Mouse (Mus musculus) left cerebral cortex, adult 11 months (tissue): ENCODE measurements around the gene Rapgefl1.

ENCODE experiments used
- DNase-seq: peaks from one replicate; pipeline ENCODE4 v3.0.0; 2022; ENCODE audit warnings: low spot score

Gene Rapgefl1

GRCm38 (mm10) chr11:98858759-98859731, 22.5 kb downstream of the Rapgefl1 start:
- DNase-seq, result peak; percentile 86

- DNase-seq, result peak; percentile 91
These were observed 26.6 kb downstream of the Rapgefl1 start, which contains the start of gene Wipf2 for GRCm38 (mm10) chr11:98863028-98863750. Wipf2 (plus strand) TSS chr11:98863638.

- DNase-seq, result peak; percentile 42
These were observed 27.3 kb downstream of the Rapgefl1 start for GRCm38 (mm10) chr11:98863751-98864429.

- DNase-seq, result no peak
These were observed 30.7 kb downstream of the Rapgefl1 start for GRCm38 (mm10) chr11:98867293-98867692.

- no peak for DNase-seq
These were observed 33.3 kb downstream of the Rapgefl1 start for GRCm38 (mm10) chr11:98869906-98870305.

- DNase-seq, result no peak
These were observed 34.2 kb downstream of the Rapgefl1 start for GRCm38 (mm10) chr11:98870791-98871190.

GRCm38 (mm10) chr11:98871416-98871815, 34.8 kb downstream of the Rapgefl1 start:
- no peak for DNase-seq

- peak; percentile 69 for DNase-seq
These were observed 35.5 kb downstream of the Rapgefl1 start for GRCm38 (mm10) chr11:98872040-98872439.

- no peak for DNase-seq
These were observed 37.3 kb downstream of the Rapgefl1 start for GRCm38 (mm10) chr11:98873900-98874299.

- DNase-seq, result no peak
These were observed 40.4 kb downstream of the Rapgefl1 start for GRCm38 (mm10) chr11:98877001-98877400.

- DNase-seq, result no peak
These were observed 51.1 kb downstream of the Rapgefl1 start for GRCm38 (mm10) chr11:98887703-98888102.

GRCm38 (mm10) chr11:98889077-98889476, 52.5 kb downstream of the Rapgefl1 start:
- DNase-seq, result no peak

GRCm38 (mm10) chr11:98889977-98890376, 53.4 kb downstream of the Rapgefl1 start:
- no peak for DNase-seq

GRCm38 (mm10) chr11:98892426-98892825, 55.8 kb downstream of the Rapgefl1 start:
- no peak for DNase-seq

- DNase-seq, result no peak
These were observed 64.0 kb downstream of the Rapgefl1 start for GRCm38 (mm10) chr11:98900529-98901125.

GRCm38 (mm10) chr11:98902621-98903245, 66.1 kb downstream of the Rapgefl1 start:
- DNase-seq, result no peak
